Mouse (Mus musculus) megakaryocyte, embryonic 14.5 days (primary cell): ENCODE data around the gene Sfxn4. TPM values are rescaled to one million over a fixed set of nuclear protein-coding genes. Genes with fewer than 3 reads are reported as not detected.

Experiments used
- H3K27me3 ChIP-seq: replicated peaks from 2 replicates; pipeline ENCODE3; 2012; ENCODE audit warnings: inconsistent platforms
- H3K36me3 ChIP-seq: replicated peaks from 2 replicates; pipeline ENCODE3; 2012; ENCODE audit warnings: low read length, inconsistent platforms, mixed read lengths
- H3K4me1 ChIP-seq: 2 replicates; pipeline ENCODE4 v1.6.1; 2012; ENCODE audit warnings: inconsistent platforms
- H3K4me3 ChIP-seq: replicated peaks from 2 replicates; pipeline ENCODE3; 2012; ENCODE audit warnings: moderate library complexity, mild to moderate bottlenecking, inconsistent platforms
- H3K9me3 ChIP-seq: 2 replicates; pipeline ENCODE4 v1.6.1; 2012; ENCODE audit warnings: inconsistent platforms
- FLI1 ChIP-seq: IDR thresholded peaks from 2 replicates; pipeline ENCODE4 v1.6.1; 2012; ENCODE audit warnings: low read length, inconsistent platforms, mixed read lengths
- GATA1 ChIP-seq: IDR thresholded peaks from 3 replicates; pipeline ENCODE4 v1.6.1; 2012; ENCODE audit warnings: mixed read lengths, low read length, inconsistent platforms, borderline replicate concordance
- polyA plus RNA-seq: library from polyadenylated mRNA; stranded (reverse); fragments of >175 nt; gene quantifications from 2 replicates; pipeline ENCODE4 v1.2.3, GENCODE M21; 2012; ENCODE audit warnings: low replicate concordance; ENCODE audit not compliant: insufficient read depth

Gene Sfxn4
- not detected in 2 replicates for polyA plus RNA-seq

DNA sequence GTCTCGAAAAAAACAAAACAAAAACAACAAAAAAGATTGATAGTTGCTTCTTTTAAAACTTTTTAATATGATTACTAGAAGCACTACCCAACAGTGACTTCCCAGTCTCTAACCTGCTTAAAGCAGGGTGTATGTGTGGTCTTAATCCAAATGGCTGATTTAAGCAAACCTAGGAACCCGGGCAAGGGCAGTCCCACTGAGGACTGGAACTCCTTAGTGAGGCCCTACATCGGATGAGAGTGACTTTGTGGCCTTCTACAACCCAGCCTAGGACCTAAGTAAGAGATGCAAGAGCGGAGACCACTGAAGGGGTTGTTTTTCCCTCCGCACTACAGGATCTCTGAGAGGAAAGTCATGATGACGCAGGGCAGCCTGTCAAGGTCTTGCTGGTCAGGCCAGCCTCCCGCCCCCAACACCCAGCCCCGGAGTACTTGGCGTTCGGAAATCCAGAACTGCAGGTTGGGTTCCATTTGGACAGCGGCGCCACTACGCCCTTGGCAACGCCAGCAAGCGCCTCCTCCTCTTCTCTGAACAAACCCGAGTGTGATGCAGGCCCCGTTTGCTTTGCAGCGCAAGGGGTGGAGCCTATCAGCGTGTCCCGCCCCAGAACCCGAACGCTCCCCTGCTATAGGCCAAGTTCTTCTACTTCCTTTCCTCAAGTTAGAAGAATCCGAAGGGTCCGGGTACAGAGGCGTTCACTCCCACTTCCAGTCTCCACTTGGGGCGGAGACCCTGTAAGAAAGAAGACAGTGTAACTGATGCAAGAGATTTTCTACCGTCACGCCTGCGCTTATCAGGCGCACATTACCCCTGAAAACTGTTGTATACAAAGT lies at the start of gene Sfxn4:
Sfxn4 (minus strand) TSS at position 612 of the 833 bp plus-strand sequence.
- Histone ChIP-seq H3K36me3 (peaks cover 56% of the 10 kb centered on the region), H3K9me3 (no peaks in the 10 kb centered on the region), H3K27me3 (no peaks in the 10 kb centered on the region), H3K4me1 (peaks cover 13% of the 10 kb centered on the region; the same call in 1 of the 2 replicates), H3K4me3 (peak within 1 kb of the TSS; percentile 91)
- no peak for TF ChIP-seq FLI1

DNA sequence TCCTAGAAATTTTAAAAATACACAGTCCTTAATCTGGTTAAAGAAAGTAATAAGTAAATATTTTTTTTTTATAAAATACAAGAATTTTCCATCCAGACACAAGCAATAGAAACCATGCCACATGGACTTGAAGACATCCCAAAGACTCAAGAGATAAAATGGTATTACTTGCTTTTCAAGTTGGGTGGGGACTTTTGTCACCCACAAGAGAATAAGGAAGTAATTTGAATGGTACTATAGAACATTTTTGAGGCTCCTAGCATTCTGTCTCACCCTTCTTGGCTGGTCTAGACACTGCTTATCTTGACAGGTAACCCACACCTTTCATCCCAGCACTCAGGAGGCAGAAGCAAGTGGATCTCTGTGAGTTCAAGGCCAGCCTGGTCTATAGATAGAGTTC lies 49.0 kb upstream of the Sfxn4 start:
- Histone ChIP-seq H3K9me3 (no peaks in the 10 kb centered on the region), H3K4me3 (no peak overlapping the region), H3K4me1 (peaks cover 8% of the 10 kb centered on the region), H3K27me3 (no peaks in the 10 kb centered on the region), H3K36me3 (no peaks in the 10 kb centered on the region)
- TF ChIP-seq FLI1 (no peak), GATA1 (no peak)

- no peaks in the 10 kb centered on the region for H3K27me3 ChIP-seq
- TF ChIP-seq GATA1 (no peak), FLI1 (no peak)
- peaks cover 8% of the 10 kb centered on the region; the same call in 1 of the 2 replicates for H3K9me3 ChIP-seq
- peaks cover 4% of the 10 kb centered on the region for H3K36me3 ChIP-seq
- H3K4me1 ChIP-seq = peaks cover 18% of the 10 kb centered on the region
- no peak overlapping the region for H3K4me3 ChIP-seq
These were observed 44.2 kb upstream of the Sfxn4 start for GRCm38 (mm10) chr19:60905477-60905876.

- Histone ChIP-seq H3K27me3 (no peaks in the 10 kb centered on the region), H3K4me1 (peaks cover 18% of the 10 kb centered on the region), H3K4me3 (no peak overlapping the region), H3K9me3 (peaks cover 9% of the 10 kb centered on the region; the same call in 1 of the 2 replicates), H3K36me3 (peaks cover 8% of the 10 kb centered on the region)
- no peak for TF ChIP-seq GATA1
- no peak for TF ChIP-seq FLI1
These were observed 42.7 kb upstream of the Sfxn4 start for GRCm38 (mm10) chr19:60903971-60904370.

GRCm38 (mm10) chr19:60903139-60903538 lies 41.9 kb upstream of the Sfxn4 start:
- TF ChIP-seq GATA1 (no peak), FLI1 (no peak)
- H3K27me3 ChIP-seq = no peaks in the 10 kb centered on the region
- peaks cover 18% of the 10 kb centered on the region for H3K4me1 ChIP-seq
- no peak overlapping the region for H3K4me3 ChIP-seq
- H3K36me3 ChIP-seq = peaks cover 8% of the 10 kb centered on the region
- peaks cover 9% of the 10 kb centered on the region; the same call in 1 of the 2 replicates for H3K9me3 ChIP-seq

DNA sequence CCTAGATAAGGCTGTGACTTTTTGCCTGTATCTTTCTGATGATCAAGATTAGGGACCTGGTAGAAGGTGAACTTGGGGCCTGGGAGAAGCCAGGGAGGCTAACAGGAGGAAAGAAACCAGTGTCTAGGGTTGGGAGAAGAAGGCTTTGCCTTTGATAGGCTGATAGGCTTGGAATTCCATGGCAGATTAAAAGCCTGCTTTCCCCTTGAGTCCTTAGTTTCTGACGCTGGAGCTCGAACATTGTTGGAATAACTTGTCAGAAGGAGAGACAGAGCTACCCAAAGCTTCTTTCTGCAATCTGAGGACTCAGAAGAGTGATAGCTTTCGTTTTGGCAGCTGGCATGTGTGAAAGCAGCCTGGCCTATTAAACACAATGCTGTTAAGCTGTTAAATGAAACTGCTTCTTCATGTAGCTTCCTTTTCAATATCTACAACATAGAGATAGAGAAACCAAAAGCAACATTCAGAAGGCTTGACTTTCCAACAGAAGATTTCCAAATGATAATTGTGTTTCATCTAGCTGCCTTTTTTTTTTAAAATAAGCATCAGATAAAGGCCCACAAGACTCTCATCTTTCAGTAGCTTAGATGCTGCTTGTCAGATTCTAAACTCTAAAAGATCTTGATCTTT lies 34.1 kb upstream of the Sfxn4 start:
- H3K36me3 ChIP-seq = peaks cover 3% of the 10 kb centered on the region

DNA sequence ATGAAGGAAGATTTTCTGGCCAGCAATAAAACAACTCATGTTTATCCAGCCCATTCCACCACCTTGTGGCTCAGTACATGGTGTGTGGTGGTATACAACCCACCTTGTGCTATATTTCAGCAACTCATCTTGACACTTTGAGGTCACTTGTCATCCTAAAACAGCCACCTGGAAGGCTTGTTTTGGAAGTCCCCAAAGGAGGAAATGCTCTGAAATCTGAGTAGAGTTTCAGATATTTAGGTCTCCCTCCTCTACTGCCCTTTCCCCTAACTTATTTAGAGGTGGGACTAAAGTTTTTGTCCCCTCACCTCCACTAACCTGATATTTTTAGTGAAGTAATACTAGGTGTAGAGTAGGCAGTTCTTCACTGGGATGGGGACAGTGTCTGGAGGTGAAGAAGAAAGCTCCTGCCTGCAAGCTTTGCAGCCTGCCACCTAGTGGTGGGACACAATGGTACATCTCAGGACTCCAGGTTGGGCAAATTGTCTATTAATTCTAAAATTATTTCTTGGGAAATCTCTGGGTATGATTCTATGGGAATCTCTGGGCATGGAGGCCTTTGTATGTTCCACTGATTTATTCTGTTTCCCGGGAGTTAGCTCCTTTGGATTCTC lies 30.8 kb upstream of the Sfxn4 start:
- peak overlapping the region; percentile 97 for H3K4me3 ChIP-seq
- no peaks in the 10 kb centered on the region for H3K9me3 ChIP-seq
- no peak for TF ChIP-seq FLI1
- TF ChIP-seq GATA1 = no peak
- peaks cover 38% of the 10 kb centered on the region for H3K4me1 ChIP-seq
- no peaks in the 10 kb centered on the region for H3K27me3 ChIP-seq
- H3K36me3 ChIP-seq = no peaks in the 10 kb centered on the region

More for the DNA sequence above, 34.1 kb upstream of the Sfxn4 start:
- Histone ChIP-seq H3K27me3 (no peaks in the 10 kb centered on the region), H3K9me3 (0 out of 2 replicates have a peak, but pooled peaks cover under 1% of the 10 kb centered on the region), H3K4me1 (peaks cover 18% of the 10 kb centered on the region), H3K4me3 (no peak overlapping the region)
- TF ChIP-seq GATA1 = no peak
- TF ChIP-seq FLI1 = no peak

GRCm38 (mm10) chr19:60891123-60891470 lies 29.8 kb upstream of the Sfxn4 start:
- H3K27me3 ChIP-seq = no peaks in the 10 kb centered on the region
- no peaks in the 10 kb centered on the region for H3K9me3 ChIP-seq
- H3K4me1 ChIP-seq = peaks cover 42% of the 10 kb centered on the region
- no peaks in the 10 kb centered on the region for H3K36me3 ChIP-seq
- no peak for TF ChIP-seq GATA1
- TF ChIP-seq FLI1 = no peak
- peak overlapping the region; percentile 97 for H3K4me3 ChIP-seq

DNA sequence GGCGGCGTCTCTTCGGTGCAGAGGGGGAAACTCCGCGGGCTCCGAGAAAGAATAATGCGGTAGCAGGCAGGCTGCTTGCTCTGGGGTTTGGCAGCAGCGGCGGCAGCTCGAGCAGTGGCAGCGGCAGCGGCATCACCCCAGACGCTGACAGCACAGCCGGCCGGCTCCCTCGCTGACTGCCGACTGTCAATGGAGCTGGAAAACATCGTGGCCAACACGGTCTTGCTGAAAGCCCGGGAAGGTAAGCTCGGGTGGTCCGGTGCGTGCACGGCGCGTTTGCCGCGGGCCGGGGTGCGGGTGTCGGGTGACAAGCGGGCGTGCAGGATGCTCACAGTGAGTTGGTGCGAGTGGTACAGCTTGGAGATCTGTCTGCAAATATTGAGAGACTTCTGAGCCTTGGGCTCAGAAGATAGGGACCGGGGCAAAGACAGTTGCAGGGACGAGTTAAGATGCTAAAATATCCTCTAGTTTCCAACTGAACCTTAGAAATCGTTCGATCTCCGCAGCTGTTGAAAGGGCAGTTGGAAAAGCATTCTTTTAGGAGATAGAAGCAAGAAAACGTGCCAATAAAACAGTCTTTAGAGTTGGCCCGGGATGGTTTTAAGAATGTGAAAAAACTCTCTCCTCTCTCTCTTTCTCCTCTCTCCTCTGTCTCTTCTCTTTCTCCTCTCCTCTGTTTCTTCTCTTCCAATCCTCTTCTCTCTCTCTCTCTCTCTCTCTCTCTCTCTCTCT lies 29.3 kb upstream of the Sfxn4 start:
- peaks cover 42% of the 10 kb centered on the region for H3K4me1 ChIP-seq

More for the DNA sequence above, 29.3 kb upstream of the Sfxn4 start:
- Histone ChIP-seq H3K27me3 (no peaks in the 10 kb centered on the region), H3K36me3 (no peaks in the 10 kb centered on the region), H3K4me3 (peak overlapping the region; percentile 97), H3K9me3 (no peaks in the 10 kb centered on the region)
- TF ChIP-seq FLI1 = no peak
- no peak for TF ChIP-seq GATA1
